Mouse (Mus musculus): Measurements from ENCODE around the gene Polg2. TPM values are rescaled to one million over a fixed set of nuclear protein-coding genes. Genes with fewer than 3 reads are reported as not detected.
"Not testable (repeated sequence)": the region's sequence is repeated elsewhere in the genome, so short reads cannot be mapped to it uniquely, and the experiment has no call there.

Gene Polg2
- polyA plus RNA-seq, 1 experiment from 2014 or later: 9.4 TPM

DNA sequence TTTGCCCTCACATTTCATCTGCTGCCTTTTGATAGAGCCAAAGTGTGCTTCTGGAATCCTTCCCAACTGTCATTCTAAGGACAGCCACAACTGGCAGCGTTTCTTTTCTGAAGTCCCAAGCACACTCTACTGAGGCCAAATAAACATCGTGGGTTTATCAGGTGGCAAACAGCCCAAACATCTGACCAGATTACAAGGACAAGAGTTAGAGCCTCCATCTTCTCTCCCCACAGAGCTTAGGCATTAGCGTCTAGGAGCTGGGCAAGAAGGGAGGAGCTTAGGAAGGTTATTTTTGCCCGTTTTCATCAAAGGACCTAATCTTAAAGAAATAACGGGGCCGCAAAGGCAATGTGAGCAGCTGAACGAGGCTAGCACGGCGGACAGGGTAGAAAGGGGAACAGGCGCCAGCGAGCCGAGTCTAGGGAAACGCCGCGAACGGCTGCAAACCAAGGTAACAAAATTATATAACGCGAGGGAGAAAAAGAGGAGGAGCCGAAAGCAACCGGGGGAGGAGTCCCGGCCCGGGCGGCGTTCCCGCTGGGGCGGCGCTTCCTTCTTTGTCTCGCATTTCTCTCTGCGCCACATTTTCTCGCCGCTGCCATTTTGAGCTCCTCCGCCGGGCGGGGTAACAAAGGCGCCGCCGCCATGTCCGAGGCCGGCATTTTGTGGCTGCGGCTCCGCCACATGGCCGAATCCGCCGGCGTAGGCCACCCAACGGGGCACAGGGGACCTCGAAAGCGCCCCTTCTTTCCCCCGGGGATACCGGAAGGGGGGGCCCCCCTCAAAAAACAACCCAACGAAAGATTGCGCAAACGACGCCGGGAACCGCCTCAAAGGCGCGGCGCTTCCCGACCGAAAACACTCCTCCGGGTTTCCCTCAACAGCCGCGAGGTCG is 8.0 kb upstream of the Polg2 start:
- Histone ChIP-seq H3K36me3 (ENCODE audit: control insufficient read depth, insufficient read depth, low read length) (peaks cover 40% of the 10 kb centered on the region), H3K9me3 (ENCODE audit: control insufficient read depth, low read length) (no peaks in the 10 kb centered on the region), H3K27me3 (ENCODE audit: control insufficient read depth, insufficient read depth, low read length) (no peaks in the 10 kb centered on the region), H3K9ac (replicated peaks; ENCODE audit: low read length) (peak overlapping the region; percentile 99), H3K4me2 (ENCODE audit: low read length) (peak overlapping the region; percentile 80), H3K4me3 (replicated peaks; ENCODE audit: low read depth, low read length) (peak overlapping the region; percentile 95), H3K27ac (replicated peaks; ENCODE audit: low read depth, low read length) (peak overlapping the region; percentile 98), H3K4me1 (ENCODE audit: control insufficient read depth, insufficient read depth, low read length) (peaks cover 20% of the 10 kb centered on the region)
- 0 out of 2 replicates have a peak, but pooled peaks have one; percentile 18 for ATAC-seq (ENCODE audit: low FRiP score, low TSS enrichment)
- DNase-seq: peak; percentile 92
- under 1% methylated on average over 65 of the region's 65 CpGs for WGBS

- no peak overlapping the region for H3K9ac ChIP-seq (replicated peaks; ENCODE audit: low read length)
- H3K4me1 ChIP-seq (ENCODE audit: control insufficient read depth, insufficient read depth, low read length): peaks cover 14% of the 10 kb centered on the region
- DNase-seq (no peak), ATAC-seq (ENCODE audit: low FRiP score, low TSS enrichment) (no peak)
- H3K27ac ChIP-seq (replicated peaks; ENCODE audit: low read depth, low read length): no peak overlapping the region
- no peaks in the 10 kb centered on the region for H3K9me3 ChIP-seq (ENCODE audit: control insufficient read depth, low read length)
- H3K4me2 ChIP-seq (ENCODE audit: low read length): peak overlapping the region; percentile 80; the same call in 1 of the 2 replicates
- no peaks in the 10 kb centered on the region for H3K27me3 ChIP-seq (ENCODE audit: control insufficient read depth, insufficient read depth, low read length)
- peak overlapping the region; percentile 95; the same call in 1 of the 2 replicates for H3K4me3 ChIP-seq (replicated peaks; ENCODE audit: low read depth, low read length)
- peaks cover 61% of the 10 kb centered on the region for H3K36me3 ChIP-seq (ENCODE audit: control insufficient read depth, insufficient read depth, low read length)
- 91% methylated on average over 1 of the region's 1 CpGs for WGBS
These were observed 5.7 kb upstream of the Polg2 start for GRCm38 (mm10) chr11:106785043-106785442.

GRCm38 (mm10) chr11:106784476-106784875 is 5.1 kb upstream of the Polg2 start:
- H3K27me3 ChIP-seq (ENCODE audit: control insufficient read depth, insufficient read depth, low read length): no peaks in the 10 kb centered on the region
- DNase-seq (no peak), ATAC-seq (ENCODE audit: low FRiP score, low TSS enrichment) (no peak)
- H3K9ac ChIP-seq (replicated peaks; ENCODE audit: low read length): no peak overlapping the region
- no peak overlapping the region for H3K27ac ChIP-seq (replicated peaks; ENCODE audit: low read depth, low read length)
- WGBS: 88% methylated on average over 2 of the region's 2 CpGs
- H3K4me1 ChIP-seq (ENCODE audit: control insufficient read depth, insufficient read depth, low read length): peaks cover 14% of the 10 kb centered on the region
- H3K4me3 ChIP-seq (replicated peaks; ENCODE audit: low read depth, low read length): no peak overlapping the region
- peaks cover 64% of the 10 kb centered on the region for H3K36me3 ChIP-seq (ENCODE audit: control insufficient read depth, insufficient read depth, low read length)
- no peak overlapping the region for H3K4me2 ChIP-seq (ENCODE audit: low read length)
- no peaks in the 10 kb centered on the region for H3K9me3 ChIP-seq (ENCODE audit: control insufficient read depth, low read length)

DNA sequence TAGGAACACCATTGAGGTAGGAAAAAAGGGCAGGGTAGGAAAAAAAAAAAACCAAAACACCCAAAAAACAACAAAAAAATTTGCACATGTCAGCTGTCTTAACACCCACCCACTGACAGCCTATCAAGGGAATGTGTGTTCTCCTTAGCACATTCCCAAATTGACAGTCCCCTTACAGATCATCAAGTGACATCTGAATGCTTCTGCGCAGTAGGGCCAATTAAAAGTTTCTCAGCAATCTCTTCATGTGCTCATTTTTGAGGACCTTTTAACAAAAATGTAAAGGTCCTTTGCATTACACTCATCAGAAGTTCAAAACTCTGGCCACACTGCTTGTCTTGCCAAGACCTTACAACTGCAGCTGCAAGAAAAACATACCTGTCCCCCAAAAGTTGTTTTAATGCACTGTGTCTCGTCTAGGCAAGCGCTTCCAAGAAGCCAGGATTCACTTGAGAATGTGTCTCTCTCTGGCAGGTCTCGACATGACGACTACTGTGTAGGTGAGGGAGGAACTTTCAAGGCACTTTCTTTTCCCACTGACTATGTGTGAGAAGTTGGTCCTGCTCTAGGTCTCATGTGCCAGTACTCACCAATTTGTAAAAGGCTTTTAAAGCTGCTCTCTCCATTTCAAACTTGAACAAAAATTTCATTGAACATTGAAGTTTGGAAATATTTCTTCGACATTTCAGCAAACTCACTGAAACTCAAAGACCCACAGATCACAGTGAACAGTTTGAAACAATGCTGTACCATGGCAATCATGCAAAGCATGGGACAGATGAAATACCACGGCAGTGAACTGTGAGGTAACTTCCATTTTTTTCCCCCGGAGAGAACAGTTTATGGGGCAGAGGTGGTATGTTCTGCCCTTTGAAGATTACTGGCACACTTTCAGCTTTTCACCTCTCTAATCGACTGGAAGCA is 3.8 kb upstream of the Polg2 start:
- H3K36me3 ChIP-seq (ENCODE audit: control insufficient read depth, insufficient read depth, low read length): peaks cover 64% of the 10 kb centered on the region
- WGBS: 87% methylated on average over 9 of the region's 9 CpGs
- H3K4me3 ChIP-seq (replicated peaks; ENCODE audit: low read depth, low read length): 0 out of 2 replicates have a peak overlapping the region, but pooled peaks have one; percentile 8
- no peaks in the 10 kb centered on the region for H3K27me3 ChIP-seq (ENCODE audit: control insufficient read depth, insufficient read depth, low read length)
- no peaks in the 10 kb centered on the region for H3K9me3 ChIP-seq (ENCODE audit: control insufficient read depth, low read length)
- ATAC-seq (ENCODE audit: low FRiP score, low TSS enrichment) (no peak), DNase-seq (no peak)
- no peak overlapping the region for H3K27ac ChIP-seq (replicated peaks; ENCODE audit: low read depth, low read length)
- H3K4me2 ChIP-seq (ENCODE audit: low read length): no peak overlapping the region
- peaks cover 14% of the 10 kb centered on the region for H3K4me1 ChIP-seq (ENCODE audit: control insufficient read depth, insufficient read depth, low read length)
- H3K9ac ChIP-seq (replicated peaks; ENCODE audit: low read length): no peak overlapping the region

DNA sequence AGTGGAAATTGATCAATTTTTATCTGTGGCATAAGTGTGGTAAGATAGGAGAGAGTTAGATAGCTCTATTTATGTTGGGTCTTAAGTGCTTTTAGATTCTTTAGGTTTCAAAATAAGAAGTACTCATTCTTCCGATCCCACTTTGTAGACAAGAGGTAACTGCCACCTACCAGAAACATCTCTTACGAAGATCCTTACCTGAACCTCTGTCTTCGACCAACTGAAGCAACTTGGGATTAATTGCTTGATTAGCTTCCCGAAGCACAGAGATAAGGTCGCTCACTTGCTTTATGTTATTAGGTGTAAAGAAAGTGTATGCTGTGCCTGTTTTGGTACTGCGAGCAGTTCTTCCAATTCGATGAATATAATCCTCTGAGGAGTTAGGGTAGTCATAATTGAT is 2.9 kb upstream of the Polg2 start:
- H3K27me3 ChIP-seq (ENCODE audit: control insufficient read depth, insufficient read depth, low read length); H3K4me3 ChIP-seq (replicated peaks; ENCODE audit: low read depth, low read length); H3K27ac ChIP-seq (replicated peaks; ENCODE audit: low read depth, low read length); DNase-seq; H3K9ac ChIP-seq (replicated peaks; ENCODE audit: low read length); H3K4me2 ChIP-seq (ENCODE audit: low read length); H3K9me3 ChIP-seq (ENCODE audit: control insufficient read depth, low read length); ATAC-seq (ENCODE audit: low FRiP score, low TSS enrichment): not testable (repeated sequence)
- peaks cover 64% of the 10 kb centered on the region for H3K36me3 ChIP-seq (ENCODE audit: control insufficient read depth, insufficient read depth, low read length)
- peaks cover 14% of the 10 kb centered on the region for H3K4me1 ChIP-seq (ENCODE audit: control insufficient read depth, insufficient read depth, low read length)
- WGBS: 95% methylated on average over 7 of the region's 7 CpGs

GRCm38 (mm10) chr11:106780590-106781220 is 1.4 kb upstream of the Polg2 start:
- H3K9me3 ChIP-seq (ENCODE audit: control insufficient read depth, low read length): no peaks in the 10 kb centered on the region
- no peak overlapping the region for H3K27ac ChIP-seq (replicated peaks; ENCODE audit: low read depth, low read length)
- no peak overlapping the region for H3K9ac ChIP-seq (replicated peaks; ENCODE audit: low read length)
- H3K36me3 ChIP-seq (ENCODE audit: control insufficient read depth, insufficient read depth, low read length): peaks cover 63% of the 10 kb centered on the region
- H3K27me3 ChIP-seq (ENCODE audit: control insufficient read depth, insufficient read depth, low read length): no peaks in the 10 kb centered on the region
- no peak overlapping the region for H3K4me2 ChIP-seq (ENCODE audit: low read length)
- ATAC-seq (ENCODE audit: low FRiP score, low TSS enrichment) (no peak), DNase-seq (no peak)
- WGBS: 78% methylated on average over 6 of the region's 6 CpGs
- H3K4me1 ChIP-seq (ENCODE audit: control insufficient read depth, insufficient read depth, low read length): peaks cover 7% of the 10 kb centered on the region
- H3K4me3 ChIP-seq (replicated peaks; ENCODE audit: low read depth, low read length): no peak overlapping the region

DNA sequence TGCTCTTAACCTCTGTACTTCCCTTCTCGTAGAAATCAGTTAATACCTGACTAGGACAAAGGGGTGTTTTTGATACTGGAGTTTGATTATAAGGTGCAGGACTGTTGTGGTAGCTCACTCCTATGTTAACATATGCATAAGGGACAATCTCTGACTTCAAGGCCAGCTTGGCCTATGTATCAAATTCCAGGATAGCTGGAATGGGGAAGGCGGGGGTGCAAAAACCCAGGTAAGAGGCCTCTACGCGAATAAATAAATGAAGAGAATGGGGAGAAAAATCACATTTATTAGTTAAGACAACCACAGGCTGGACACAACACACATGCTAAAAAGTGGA is 720 bp upstream of the Polg2 start:
- peak overlapping the region; percentile 89; the same call in 1 of the 2 replicates for H3K4me2 ChIP-seq (ENCODE audit: low read length)

More for the DNA sequence above, 720 bp upstream of the Polg2 start:
- H3K9me3 ChIP-seq (ENCODE audit: control insufficient read depth, low read length): no peaks in the 10 kb centered on the region
- 69% methylated on average over 4 of the region's 4 CpGs for WGBS
- no peak overlapping the region for H3K4me3 ChIP-seq (replicated peaks; ENCODE audit: low read depth, low read length)
- peaks cover under 1% of the 10 kb centered on the region; the same call in 1 of the 2 replicates for H3K4me1 ChIP-seq (ENCODE audit: control insufficient read depth, insufficient read depth, low read length)
- H3K9ac ChIP-seq (replicated peaks; ENCODE audit: low read length): no peak overlapping the region
- H3K36me3 ChIP-seq (ENCODE audit: control insufficient read depth, insufficient read depth, low read length): peaks cover 62% of the 10 kb centered on the region
- H3K27ac ChIP-seq (replicated peaks; ENCODE audit: low read depth, low read length): peak overlapping the region; percentile 91; the same call in 1 of the 2 replicates
- H3K27me3 ChIP-seq (ENCODE audit: control insufficient read depth, insufficient read depth, low read length): no peaks in the 10 kb centered on the region
- ATAC-seq (ENCODE audit: low FRiP score, low TSS enrichment) (no peak), DNase-seq (peak; percentile 30)
